Mouse (Mus musculus) cerebellum, adult 2 months (tissue): ENCODE measurements at regions not wholly inside any gene's neighbourhood (a gene's known extent, or its start where the extent isn't known, plus 50 kb on each side); places are given as distances from the start of the nearest gene placed in this dataset.
A peak's percentile ranks its signal among the peaks of the same experiment; 100 is the strongest.

ENCODE experiments used
- DNase-seq, 2 experiments: peaks; one replicate each; pipeline ENCODE4 v3.0.0; 2021
- H3K27ac ChIP-seq: fragments of 200-500 bp; 2 replicates; pipeline ENCODE4 v1.5.1; 2012; ENCODE audit warnings: low read length, control low read depth, inconsistent platforms; ENCODE audit not compliant: insufficient read depth
- H3K27me3 ChIP-seq: fragments of 200-500 bp; 2 replicates; pipeline ENCODE4 v1.6.1; 2012; ENCODE audit warnings: inconsistent platforms, mild to moderate bottlenecking, low read length, moderate library complexity; ENCODE audit not compliant: control insufficient read depth, insufficient read depth
- H3K4me1 ChIP-seq: fragments of 200-500 bp; 2 replicates; pipeline ENCODE4 v1.6.1; 2011; ENCODE audit warnings: low read length; ENCODE audit not compliant: control insufficient read depth, insufficient read depth
- H3K4me3 ChIP-seq: fragments of 200-500 bp; replicated peaks from 2 replicates; pipeline ENCODE3; 2011; ENCODE audit warnings: mild to moderate bottlenecking, low read depth, low read length, control low read depth; ENCODE audit not compliant: insufficient read depth
- CTCF ChIP-seq: fragments of 200-500 bp; IDR thresholded peaks from 2 replicates; pipeline ENCODE4 v1.5.1; 2011; ENCODE audit warnings: low read depth, mild to moderate bottlenecking, control low read depth, low read length, moderate library complexity, borderline replicate concordance; ENCODE audit not compliant: insufficient read depth
- POLR2A ChIP-seq: fragments of 200-500 bp; IDR thresholded peaks from 2 replicates; pipeline ENCODE4 v1.6.1; 2011; ENCODE audit warnings: low read length, control low read depth, borderline replicate concordance; ENCODE audit not compliant: insufficient read depth
- WGBS: fragments of 180-500 bp; shearing (Covaris S2); methylation state at CpG from one replicate; pipeline ENCODE4 v1.1.7; 2018; 5-methylcytosine and 5-hydroxymethylcytosine counted together

- Histone ChIP-seq H3K4me3 (no peak overlapping the region), H3K27ac (no peak overlapping the region), H3K27me3 (no peaks in the 10 kb centered on the region; the same call in 1 of the 2 replicates), H3K4me1 (no peaks in the 10 kb centered on the region)
- DNase-seq, result no peak
- 77% methylated on average over 5 of the region's 5 CpGs for WGBS
- TF ChIP-seq POLR2A, result no peak
- TF ChIP-seq CTCF, result no peak
These were observed 1452.6 kb upstream of the Gm6569 start for GRCm38 (mm10) chr15:72381744-72382143.

GRCm38 (mm10) chr15:72382521-72382920, 1451.8 kb upstream of the Gm6569 start:
- WGBS, result 79% methylated on average over 6 of the region's 6 CpGs
- Histone ChIP-seq H3K4me3 (no peak overlapping the region), H3K27ac (no peak overlapping the region), H3K4me1 (no peaks in the 10 kb centered on the region), H3K27me3 (no peaks in the 10 kb centered on the region; the same call in 1 of the 2 replicates)
- TF ChIP-seq POLR2A (no peak), CTCF (no peak)
- no peak for DNase-seq

- DNase-seq, result no peak
- TF ChIP-seq POLR2A (no peak), CTCF (no peak)
- no peak overlapping the region for H3K4me3 ChIP-seq
- H3K4me1 ChIP-seq, result no peaks in the 10 kb centered on the region
- WGBS, result 64% methylated on average over 3 of the region's 3 CpGs
- H3K27me3 ChIP-seq, result no peaks in the 10 kb centered on the region; the same call in 1 of the 2 replicates
- no peak overlapping the region for H3K27ac ChIP-seq
These were observed 1451.3 kb upstream of the Gm6569 start for GRCm38 (mm10) chr15:72383062-72383461.

GRCm38 (mm10) chr15:72383470-72383869, 1450.9 kb upstream of the Gm6569 start:
- Histone ChIP-seq H3K27me3 (no peaks in the 10 kb centered on the region; the same call in 1 of the 2 replicates), H3K27ac (no peak overlapping the region), H3K4me1 (no peaks in the 10 kb centered on the region), H3K4me3 (no peak overlapping the region)
- no peak for DNase-seq
- 63% methylated on average over 1 of the region's 1 CpGs for WGBS
- TF ChIP-seq POLR2A, result no peak
- TF ChIP-seq CTCF, result no peak

GRCm38 (mm10) chr15:72393226-72393625, 1441.1 kb upstream of the Gm6569 start:
- Histone ChIP-seq H3K4me1 (peaks cover 3% of the 10 kb centered on the region; the same call in 1 of the 2 replicates), H3K27me3 (no peaks in the 10 kb centered on the region), H3K27ac (no peak overlapping the region), H3K4me3 (no peak overlapping the region)
- peak; percentile 45 to 70 for DNase-seq
- TF ChIP-seq CTCF, result no peak
- WGBS, result 11% methylated on average over 2 of the region's 2 CpGs

- TF ChIP-seq POLR2A (no peak), CTCF (no peak)
- no peaks in the 10 kb centered on the region for H3K27me3 ChIP-seq
- H3K4me3 ChIP-seq, result no peak overlapping the region
- 84% methylated on average over 6 of the region's 6 CpGs for WGBS
- no peaks in the 10 kb centered on the region; the same call in 1 of the 2 replicates for H3K4me1 ChIP-seq
- no peak overlapping the region for H3K27ac ChIP-seq
- no peak for DNase-seq
These were observed 1422.4 kb upstream of the Gm6569 start for GRCm38 (mm10) chr15:72411956-72412355.
